Mouse (Mus musculus) large intestine, adult 2 months (tissue): ENCODE results near the gene Pcbp2. TPM values are rescaled to one million over a fixed set of nuclear protein-coding genes. Genes with fewer than 3 reads are reported as not detected.

Experiments used
- DNase-seq: peaks from one replicate; pipeline ENCODE4 v3.0.0-alpha.2; 2012; ENCODE audit warnings: low read depth, low spot score
- WGBS: fragments of 180-500 bp; shearing (Covaris S2); methylation state at CpG from one replicate; pipeline ENCODE4 v1.1.7; 2018; 5-methylcytosine and 5-hydroxymethylcytosine counted together
- polyA plus RNA-seq: library from polyadenylated mRNA; depleted of rRNA; stranded (reverse); fragments of >200 nt; gene quantifications from 2 replicates; pipeline ENCODE4 v1.2.3, GENCODE M21; 2012

Gene Pcbp2
- polyA plus RNA-seq, 1 experiment, result 466 TPM

- DNase-seq, result no peak
- WGBS, result 52% methylated on average over 9 of the region's 9 CpGs
These were observed 8.8 kb upstream of the Pcbp2 start for GRCm38 (mm10) chr15:102461430-102462075.

GRCm38 (mm10) chr15:102463666-102464065 is 6.7 kb upstream of the Pcbp2 start:
- DNase-seq, result no peak

GRCm38 (mm10) chr15:102468675-102469370 is 1.5 kb upstream of the Pcbp2 start:
- no peak for DNase-seq
- WGBS, result 97% methylated on average over 9 of the region's 9 CpGs

- WGBS, result under 1% methylated on average over 52 of the region's 67 CpGs
- DNase-seq, result no peak
These were observed 411 bp downstream of the Pcbp2 start for GRCm38 (mm10) chr15:102470605-102471294.

GRCm38 (mm10) chr15:102471295-102471645 is 931 bp downstream of the Pcbp2 start:
- WGBS, result 3% methylated on average over 10 of the region's 10 CpGs
- no peak for DNase-seq

GRCm38 (mm10) chr15:102471727-102472126 is 1.4 kb downstream of the Pcbp2 start:
- DNase-seq, result no peak

- 44% methylated on average over 2 of the region's 2 CpGs for WGBS
- DNase-seq, result no peak
These were observed 2.9 kb downstream of the Pcbp2 start for GRCm38 (mm10) chr15:102473246-102473645.

- DNase-seq, result no peak
- WGBS, result 76% methylated on average over 2 of the region's 2 CpGs
These were observed 4.2 kb downstream of the Pcbp2 start for GRCm38 (mm10) chr15:102474520-102474919.

- DNase-seq, result no peak
- WGBS, result 94% methylated on average over 3 of the region's 3 CpGs
These were observed 12.8 kb downstream of the Pcbp2 start for GRCm38 (mm10) chr15:102483136-102483535.

GRCm38 (mm10) chr15:102485853-102486252 is 15.5 kb downstream of the Pcbp2 start:
- no peak for DNase-seq
- 93% methylated on average over 12 of the region's 12 CpGs for WGBS

GRCm38 (mm10) chr15:102487664-102488063 is 17.3 kb downstream of the Pcbp2 start:
- DNase-seq, result no peak
- 59% methylated on average over 1 of the region's 1 CpGs for WGBS

- WGBS, result 81% methylated on average over 3 of the region's 3 CpGs
- DNase-seq, result no peak
These were observed 28.0 kb downstream of the Pcbp2 start for GRCm38 (mm10) chr15:102498322-102498721.

GRCm38 (mm10) chr15:102499370-102499769 is 29.0 kb downstream of the Pcbp2 start:
- 43% methylated on average over 3 of the region's 3 CpGs for WGBS
- DNase-seq, result no peak

GRCm38 (mm10) chr15:102499851-102500250 is 29.5 kb downstream of the Pcbp2 start:
- no peak for DNase-seq
- 84% methylated on average over 6 of the region's 6 CpGs for WGBS

- DNase-seq, result no peak
- 90% methylated on average over 5 of the region's 5 CpGs for WGBS
These were observed 30.1 kb downstream of the Pcbp2 start for GRCm38 (mm10) chr15:102500479-102500878.

GRCm38 (mm10) chr15:102501084-102501814 is 30.9 kb downstream of the Pcbp2 start:
- DNase-seq, result no peak
- 77% methylated on average over 19 of the region's 19 CpGs for WGBS

- 39% methylated on average over 9 of the region's 9 CpGs for WGBS
- DNase-seq, result no peak
These were observed 32.0 kb downstream of the Pcbp2 start for GRCm38 (mm10) chr15:102502254-102502840.

- 89% methylated on average over 1 of the region's 1 CpGs for WGBS
- DNase-seq, result no peak
These were observed 33.1 kb downstream of the Pcbp2 start, which contains the start of gene Gm10337 for GRCm38 (mm10) chr15:102503447-102503846. Gene Gm10337 (plus strand): TSS chr15:102503722.

GRCm38 (mm10) chr15:102503924-102504782 is 33.8 kb downstream of the Pcbp2 start:
- WGBS, result 88% methylated on average over 9 of the region's 9 CpGs
- DNase-seq, result no peak
